Mouse (Mus musculus): ENCODE results near the gene Foxj1. TPM values are rescaled to one million over a fixed set of nuclear protein-coding genes. Genes with fewer than 3 reads are reported as not detected.

The Foxj1 gene
- polyA plus RNA-seq, 1 experiment from 2014 or later = 0.17 TPM

DNA sequence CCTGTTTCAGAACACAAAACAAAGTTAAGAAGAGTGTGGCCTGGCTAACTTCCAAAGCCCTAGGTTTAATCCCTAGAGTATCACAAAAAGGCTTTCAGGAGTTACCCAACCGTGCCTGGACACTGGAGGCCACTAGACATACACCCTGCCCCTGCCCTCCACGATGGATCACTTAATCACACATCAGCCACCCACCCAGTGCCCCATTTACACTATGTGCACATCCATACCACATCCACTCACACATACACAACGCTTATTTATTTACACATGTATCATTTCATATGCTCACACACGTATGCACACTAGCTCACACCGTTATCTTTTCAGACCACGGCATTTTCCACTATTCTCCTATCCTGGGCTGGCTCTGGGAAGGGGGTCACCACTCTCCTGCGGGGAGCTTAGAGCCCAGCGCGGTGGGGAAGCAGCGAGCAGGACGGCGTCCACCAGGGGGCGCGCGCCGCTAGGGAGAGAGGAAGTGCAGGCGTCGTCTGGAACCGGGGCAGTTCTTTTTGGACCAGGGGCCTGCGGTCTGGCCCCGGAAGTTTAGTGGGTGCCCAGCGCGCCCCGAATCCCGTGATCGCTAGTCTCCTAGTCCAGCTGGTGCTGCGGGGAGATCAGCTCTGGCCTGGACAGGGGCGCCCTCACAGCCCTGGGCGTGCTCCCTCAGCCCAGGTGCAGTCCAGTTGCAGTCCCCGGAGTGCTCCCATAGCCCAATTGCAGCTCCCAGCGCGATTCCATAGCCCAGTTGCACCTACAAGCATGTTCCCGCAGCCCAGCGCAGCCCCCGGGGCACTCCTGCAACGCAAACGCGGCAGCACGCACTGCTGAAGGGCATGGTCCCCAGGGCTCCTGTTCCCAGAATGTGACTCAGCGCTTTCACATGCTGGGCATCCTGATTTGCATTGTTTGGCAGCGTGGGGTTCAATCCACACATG is 16.2 kb downstream of the Foxj1 start:
- H3K4me3 ChIP-seq (ENCODE audit: low read depth, low read length) = peak overlapping the region; percentile 36
- 0 out of 2 replicates have a peak, but pooled peaks cover 6% of the 10 kb centered on the region for H3K4me1 ChIP-seq (ENCODE audit: control insufficient read depth, insufficient read depth, low read length)
- H3K27ac ChIP-seq (ENCODE audit: low read length) = no peak overlapping the region
- no peaks in the 10 kb centered on the region for H3K27me3 ChIP-seq (ENCODE audit: control insufficient read depth, insufficient read depth, low read length)
- ATAC-seq (ENCODE audit: insufficient number of reproducible peaks, insufficient read depth, low FRiP score, low read depth) = peak; percentile 73
- WGBS = 2% methylated on average over 41 of the region's 41 CpGs
- H3K9ac ChIP-seq (replicated peaks; ENCODE audit: low read depth, low read length) = peak overlapping the region; percentile 62
- peak overlapping the region; percentile 96 for H3K4me2 ChIP-seq (replicated peaks; ENCODE audit: low read depth, low read length)
- no peaks in the 10 kb centered on the region for H3K9me3 ChIP-seq (ENCODE audit: control insufficient read depth, low read depth, low read length)
- no peaks in the 10 kb centered on the region for H3K36me3 ChIP-seq (ENCODE audit: control insufficient read depth, insufficient read depth, low read length)

GRCm38 (mm10) chr11:116312359-116312758 is 22.8 kb downstream of the Foxj1 start:
- WGBS = 22% methylated on average over 8 of the region's 8 CpGs
- Histone ChIP-seq H3K4me2 (replicated peaks; ENCODE audit: low read depth, low read length) (no peak overlapping the region), H3K27ac (ENCODE audit: low read length) (peak overlapping the region; percentile 40; the same call in 1 of the 2 replicates), H3K27me3 (ENCODE audit: control insufficient read depth, insufficient read depth, low read length) (no peaks in the 10 kb centered on the region), H3K9me3 (ENCODE audit: control insufficient read depth, low read depth, low read length) (no peaks in the 10 kb centered on the region), H3K9ac (replicated peaks; ENCODE audit: low read depth, low read length) (no peak overlapping the region), H3K4me3 (ENCODE audit: low read depth, low read length) (no peak overlapping the region), H3K4me1 (ENCODE audit: control insufficient read depth, insufficient read depth, low read length) (peaks cover 10% of the 10 kb centered on the region; the same call in 1 of the 2 replicates), H3K36me3 (ENCODE audit: control insufficient read depth, insufficient read depth, low read length) (no peaks in the 10 kb centered on the region)
- ATAC-seq (ENCODE audit: insufficient number of reproducible peaks, insufficient read depth, low FRiP score, low read depth) = no peak

DNA sequence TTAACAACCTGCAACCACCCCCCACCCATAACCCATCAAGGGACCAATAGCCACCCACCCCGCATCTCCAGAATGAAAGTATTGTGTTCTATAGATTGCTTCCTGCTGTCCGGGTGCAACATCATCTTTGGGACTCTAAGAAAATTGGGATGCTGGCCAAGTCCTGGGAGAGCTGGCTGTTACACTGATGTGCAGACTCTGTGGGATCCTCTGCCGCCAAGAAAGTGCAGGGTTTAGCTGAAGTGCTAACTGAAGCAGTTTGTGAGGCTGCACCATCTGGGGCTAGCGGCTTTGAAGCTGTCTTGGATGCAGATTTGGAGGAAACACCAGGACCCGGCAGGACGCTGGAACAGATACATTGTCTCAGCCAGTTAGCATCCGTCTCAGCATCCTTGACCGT is 24.0 kb downstream of the Foxj1 start:
- no peak overlapping the region for H3K4me3 ChIP-seq (ENCODE audit: low read depth, low read length)
- no peaks in the 10 kb centered on the region for H3K9me3 ChIP-seq (ENCODE audit: control insufficient read depth, low read depth, low read length)
- peak overlapping the region; percentile 39; the same call in 1 of the 2 replicates for H3K27ac ChIP-seq (ENCODE audit: low read length)
- peaks cover 10% of the 10 kb centered on the region; the same call in 1 of the 2 replicates for H3K4me1 ChIP-seq (ENCODE audit: control insufficient read depth, insufficient read depth, low read length)
- 30% methylated on average over 8 of the region's 8 CpGs for WGBS
- no peaks in the 10 kb centered on the region for H3K27me3 ChIP-seq (ENCODE audit: control insufficient read depth, insufficient read depth, low read length)
- H3K9ac ChIP-seq (replicated peaks; ENCODE audit: low read depth, low read length) = no peak overlapping the region
- H3K36me3 ChIP-seq (ENCODE audit: control insufficient read depth, insufficient read depth, low read length) = no peaks in the 10 kb centered on the region
- no peak for ATAC-seq (ENCODE audit: insufficient number of reproducible peaks, insufficient read depth, low FRiP score, low read depth)
- H3K4me2 ChIP-seq (replicated peaks; ENCODE audit: low read depth, low read length) = no peak overlapping the region

DNA sequence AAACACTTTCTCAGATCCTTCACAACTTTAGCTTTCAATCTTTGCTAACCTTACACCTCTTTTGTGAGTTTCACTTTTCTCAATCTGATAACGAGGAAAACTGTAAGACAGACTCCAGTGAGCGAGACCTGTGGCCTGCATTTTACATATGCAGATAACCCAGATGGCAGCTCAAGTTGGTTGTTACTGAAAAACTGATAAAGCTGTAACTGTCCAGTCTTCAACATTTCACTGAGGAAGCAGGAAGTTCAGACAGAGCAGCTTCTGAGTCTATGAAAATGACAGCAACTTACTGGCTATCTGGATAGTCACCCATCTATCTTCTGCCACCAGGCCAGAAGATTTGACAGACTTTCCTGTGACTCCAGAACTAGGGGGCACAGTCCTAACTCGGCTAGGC is 25.6 kb downstream of the Foxj1 start:
- H3K4me1 ChIP-seq (ENCODE audit: control insufficient read depth, insufficient read depth, low read length) = peaks cover 15% of the 10 kb centered on the region; the same call in 1 of the 2 replicates
- H3K4me2 ChIP-seq (replicated peaks; ENCODE audit: low read depth, low read length) = no peak overlapping the region
- no peak overlapping the region for H3K4me3 ChIP-seq (ENCODE audit: low read depth, low read length)
- H3K9ac ChIP-seq (replicated peaks; ENCODE audit: low read depth, low read length) = no peak overlapping the region
- ATAC-seq (ENCODE audit: insufficient number of reproducible peaks, insufficient read depth, low FRiP score, low read depth) = no peak
- H3K27ac ChIP-seq (ENCODE audit: low read length) = no peak overlapping the region
- H3K36me3 ChIP-seq (ENCODE audit: control insufficient read depth, insufficient read depth, low read length) = peaks cover under 1% of the 10 kb centered on the region
- no peaks in the 10 kb centered on the region for H3K9me3 ChIP-seq (ENCODE audit: control insufficient read depth, low read depth, low read length)
- 69% methylated on average over 3 of the region's 3 CpGs for WGBS
- H3K27me3 ChIP-seq (ENCODE audit: control insufficient read depth, insufficient read depth, low read length) = no peaks in the 10 kb centered on the region

DNA sequence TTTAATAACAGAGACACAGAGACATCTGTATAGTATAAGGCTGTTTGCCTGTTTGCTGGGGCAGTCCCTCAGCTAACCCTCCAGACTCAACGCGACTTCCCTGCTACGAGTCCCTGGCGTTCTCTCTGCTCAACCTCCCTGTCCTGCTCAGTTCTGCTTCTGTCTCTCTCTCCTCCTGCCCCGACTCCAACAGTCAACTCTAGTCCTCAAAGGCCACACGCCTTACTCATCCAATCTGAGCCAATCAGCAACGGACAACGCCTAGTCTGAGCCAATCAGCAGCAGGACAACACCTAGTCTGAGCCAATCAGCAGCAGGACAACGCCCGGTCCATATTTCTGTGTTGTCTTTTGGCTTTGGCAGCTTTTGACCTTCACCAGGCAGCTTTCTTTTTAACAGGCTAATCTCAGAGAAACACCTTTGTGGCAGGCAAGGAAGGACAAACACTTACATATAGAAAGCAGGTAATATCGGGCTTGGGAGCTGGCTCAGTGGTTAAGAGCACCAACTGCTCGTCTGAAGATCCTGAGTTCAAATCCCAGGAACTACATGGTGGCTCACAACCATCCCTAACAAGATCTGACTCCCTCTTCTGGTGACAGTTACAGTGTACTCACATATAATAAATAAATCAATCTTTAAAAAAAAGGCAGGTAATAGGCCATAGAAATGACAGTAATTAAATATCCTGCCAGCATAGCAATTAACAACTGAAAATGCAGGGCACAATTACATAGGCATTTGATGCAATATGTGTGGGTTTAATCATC is 27.3 kb downstream of the Foxj1 start:
- Histone ChIP-seq H3K36me3 (ENCODE audit: control insufficient read depth, insufficient read depth, low read length) (peaks cover 16% of the 10 kb centered on the region), H3K27ac (ENCODE audit: low read length) (no peak overlapping the region), H3K4me2 (replicated peaks; ENCODE audit: low read depth, low read length) (no peak overlapping the region), H3K4me1 (ENCODE audit: control insufficient read depth, insufficient read depth, low read length) (peaks cover 15% of the 10 kb centered on the region; the same call in 1 of the 2 replicates), H3K9me3 (ENCODE audit: control insufficient read depth, low read depth, low read length) (no peaks in the 10 kb centered on the region), H3K27me3 (ENCODE audit: control insufficient read depth, insufficient read depth, low read length) (no peaks in the 10 kb centered on the region), H3K4me3 (ENCODE audit: low read depth, low read length) (no peak overlapping the region), H3K9ac (replicated peaks; ENCODE audit: low read depth, low read length) (no peak overlapping the region)
- 87% methylated on average over 12 of the region's 12 CpGs for WGBS
- no peak for ATAC-seq (ENCODE audit: insufficient number of reproducible peaks, insufficient read depth, low FRiP score, low read depth)

- no peak for ATAC-seq (ENCODE audit: insufficient number of reproducible peaks, insufficient read depth, low FRiP score, low read depth)
- no peaks in the 10 kb centered on the region for H3K9me3 ChIP-seq (ENCODE audit: control insufficient read depth, low read depth, low read length)
- H3K9ac ChIP-seq (replicated peaks; ENCODE audit: low read depth, low read length) = peak within 1 kb of the TSS; percentile 60
- peaks cover 21% of the 10 kb centered on the region for H3K36me3 ChIP-seq (ENCODE audit: control insufficient read depth, insufficient read depth, low read length)
- no peak within 1 kb of the TSS for H3K27ac ChIP-seq (ENCODE audit: low read length)
- peak within 1 kb of the TSS; percentile 82 for H3K4me2 ChIP-seq (replicated peaks; ENCODE audit: low read depth, low read length)
- H3K27me3 ChIP-seq (ENCODE audit: control insufficient read depth, insufficient read depth, low read length) = no peaks in the 10 kb centered on the region
- 81% methylated on average over 10 of the region's 10 CpGs for WGBS
- peak within 1 kb of the TSS; percentile 71 for H3K4me3 ChIP-seq (ENCODE audit: low read depth, low read length)
- H3K4me1 ChIP-seq (ENCODE audit: control insufficient read depth, insufficient read depth, low read length) = peaks cover 10% of the 10 kb centered on the region; the same call in 1 of the 2 replicates
Measured at GRCm38 (mm10) chr11:116307019-116307725, 28.0 kb downstream of the Foxj1 start, which contains the start of gene Exoc7. Exoc7 (minus strand) TSS chr11:116307233.

GRCm38 (mm10) chr11:116306126-116306982 is 28.8 kb downstream of the Foxj1 start:
- Histone ChIP-seq H3K4me3 (ENCODE audit: low read depth, low read length) (peak overlapping the region; percentile 71), H3K27me3 (ENCODE audit: control insufficient read depth, insufficient read depth, low read length) (no peaks in the 10 kb centered on the region), H3K27ac (ENCODE audit: low read length) (no peak overlapping the region), H3K9ac (replicated peaks; ENCODE audit: low read depth, low read length) (peak overlapping the region; percentile 60), H3K4me2 (replicated peaks; ENCODE audit: low read depth, low read length) (peak overlapping the region; percentile 82), H3K36me3 (ENCODE audit: control insufficient read depth, insufficient read depth, low read length) (peaks cover 23% of the 10 kb centered on the region), H3K4me1 (ENCODE audit: control insufficient read depth, insufficient read depth, low read length) (peaks cover 6% of the 10 kb centered on the region; the same call in 1 of the 2 replicates), H3K9me3 (ENCODE audit: control insufficient read depth, low read depth, low read length) (no peaks in the 10 kb centered on the region)
- 2% methylated on average over 53 of the region's 53 CpGs for WGBS
- peak; percentile 89 for ATAC-seq (ENCODE audit: insufficient number of reproducible peaks, insufficient read depth, low FRiP score, low read depth)
